Mouse (Mus musculus) C3H10T1/2 (cell line): Measurements from ENCODE around the gene Gm16513. TPM values are rescaled to one million over a fixed set of nuclear protein-coding genes. Genes with fewer than 3 reads are reported as not detected.

Experiments
- polyA plus RNA-seq, 2 experiments: library from polyadenylated mRNA; unstranded; fragments of >200 nt; fragmentation: generic; extraction: Trizol; gene quantifications; one replicate each; pipeline ENCODE4 v1.2.1; 2012; ENCODE audit warnings: missing spikeins in 2 of 2

The Gm16513 gene
- not detected for polyA plus RNA-seq

GRCm38 (mm10) chr5:95182324-95182723 is at the start of gene Gm16513:
Gene Gm16513 (plus strand): TSS chr5:95182624.

Other genes starting within 250 kb of the Gm16513 start
- not detected for gene Gm6367, start 194.0 kb upstream of the Gm16513 start, polyA plus RNA-seq
- gene Gm7942, start 75.7 kb upstream of the Gm16513 start, polyA plus RNA-seq: not detected
- gene Gm10424, start 90.1 kb downstream of the Gm16513 start, polyA plus RNA-seq: not detected
- not detected for gene Gm3259, start 123.3 kb downstream of the Gm16513 start, polyA plus RNA-seq